Mouse (Mus musculus) embryonic facial prominence, embryonic 10.5 days (tissue): ENCODE measurements at regions not wholly inside any gene's neighbourhood (a gene's known extent, or its start where the extent isn't known, plus 50 kb on each side); places are given as distances from the start of the nearest gene placed in this dataset.

Experiments used
- DNase-seq: peaks from one replicate; pipeline ENCODE4 v3.0.0-alpha.2; 2017; ENCODE audit warnings: low spot score
- H3K27ac ChIP-seq: fragments of 300-500 bp; sonication (generic); replicated peaks from 2 replicates; pipeline ENCODE4 v1.5.1; 2016; ENCODE audit warnings: mild to moderate bottlenecking
- H3K27me3 ChIP-seq: fragments of 300-500 bp; sonication (generic); replicated peaks from 2 replicates; pipeline ENCODE4 v1.6.1; 2016; ENCODE audit warnings: low read depth, mild to moderate bottlenecking; ENCODE audit not compliant: poor library complexity, severe bottlenecking
- H3K36me3 ChIP-seq: fragments of 300-500 bp; sonication (generic); replicated peaks from 2 replicates; pipeline ENCODE4 v1.6.1; 2016; ENCODE audit warnings: mild to moderate bottlenecking, moderate library complexity
- H3K4me1 ChIP-seq: fragments of 300-500 bp; sonication (generic); 2 replicates; pipeline ENCODE4 v1.6.1; 2016
- H3K4me3 ChIP-seq: fragments of 300-500 bp; sonication (generic); 2 replicates; pipeline ENCODE4 v1.5.1; 2016; ENCODE audit warnings: mild to moderate bottlenecking, moderate library complexity
- H3K9me3 ChIP-seq: fragments of 300-500 bp; sonication (generic); 2 replicates; pipeline ENCODE4 v1.6.1; 2016; ENCODE audit warnings: mild to moderate bottlenecking
- WGBS: fragments of 180-500 bp; shearing (Covaris S2); methylation state at CpG from one replicate; pipeline ENCODE4 v1.1.7; 2016; 5-methylcytosine and 5-hydroxymethylcytosine counted together

- no peaks in the 10 kb centered on the region for H3K36me3 ChIP-seq
- H3K9me3 ChIP-seq = no peaks in the 10 kb centered on the region
- 70% methylated on average over 5 of the region's 5 CpGs for WGBS
- no peak for DNase-seq
- no peak overlapping the region for H3K4me3 ChIP-seq
- no peaks in the 10 kb centered on the region for H3K27me3 ChIP-seq
- no peak overlapping the region for H3K27ac ChIP-seq
- no peaks in the 10 kb centered on the region for H3K4me1 ChIP-seq
Measured at GRCm38 (mm10) chr9:23156820-23157570, 65.9 kb upstream of the Bmper start.

DNA sequence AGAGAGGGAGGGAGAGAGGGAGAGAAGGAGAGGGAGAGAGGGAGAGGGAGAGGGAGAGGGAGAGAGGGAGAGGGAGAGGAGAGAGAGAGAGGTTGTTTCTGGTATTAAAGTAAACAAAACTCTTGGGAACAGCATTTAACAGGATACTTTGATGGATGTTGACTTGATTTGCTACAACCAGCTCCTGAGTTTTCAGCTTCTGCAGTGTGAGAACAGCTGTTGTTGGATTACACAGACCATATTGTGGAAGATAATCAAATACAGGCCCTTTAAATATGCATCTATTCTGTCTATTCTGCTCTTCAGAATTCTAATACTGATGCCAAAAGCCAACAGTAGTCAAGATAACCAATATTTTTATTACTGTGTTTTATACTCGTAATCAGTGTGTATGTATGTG lies 64.4 kb upstream of the Bmper start:
- no peak overlapping the region for H3K27ac ChIP-seq
- no peak for DNase-seq
- no peaks in the 10 kb centered on the region for H3K9me3 ChIP-seq
- no peak overlapping the region for H3K4me3 ChIP-seq
- WGBS = 92% methylated on average over 1 of the region's 1 CpGs
- no peaks in the 10 kb centered on the region for H3K36me3 ChIP-seq
- H3K27me3 ChIP-seq = no peaks in the 10 kb centered on the region
- no peaks in the 10 kb centered on the region for H3K4me1 ChIP-seq

- H3K4me1 ChIP-seq = 0 out of 2 replicates have a peak, but pooled peaks cover 3% of the 10 kb centered on the region
- H3K9me3 ChIP-seq = no peaks in the 10 kb centered on the region
- no peak overlapping the region for H3K27ac ChIP-seq
- H3K4me3 ChIP-seq = no peak overlapping the region
- no peaks in the 10 kb centered on the region for H3K36me3 ChIP-seq
- WGBS = 87% methylated on average over 7 of the region's 7 CpGs
- H3K27me3 ChIP-seq = no peaks in the 10 kb centered on the region
- DNase-seq = no peak
Measured at GRCm38 (mm10) chr9:23161346-23161745, 61.5 kb upstream of the Bmper start.

DNA sequence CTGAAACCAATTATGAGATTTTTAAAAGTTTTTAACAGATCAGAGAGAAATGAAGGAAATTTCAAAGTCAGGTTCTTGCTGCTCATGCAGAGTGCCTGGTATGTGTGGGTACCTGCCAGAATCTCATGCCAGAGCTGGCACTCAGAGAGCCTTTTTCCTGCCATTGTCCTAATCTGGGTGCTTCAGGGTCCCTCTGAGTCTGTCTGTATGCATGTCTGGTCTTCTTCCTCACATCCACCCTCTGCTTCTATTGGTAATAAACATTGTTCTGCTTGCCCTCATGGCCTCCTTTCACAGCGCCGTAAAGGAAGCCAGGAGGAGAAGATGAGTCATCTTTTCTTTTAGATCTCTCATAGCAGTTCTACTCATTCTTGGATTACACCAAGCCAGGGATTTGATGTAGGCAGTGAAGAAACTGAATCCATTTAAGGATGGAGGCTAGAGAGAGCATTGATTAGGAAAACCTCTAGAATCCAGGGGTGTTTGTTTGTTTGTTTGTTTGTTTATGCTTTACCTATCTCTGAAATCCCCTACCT lies 55.8 kb upstream of the Bmper start:
- Histone ChIP-seq H3K9me3 (no peaks in the 10 kb centered on the region), H3K4me3 (no peak overlapping the region), H3K27ac (no peak overlapping the region), H3K27me3 (no peaks in the 10 kb centered on the region), H3K4me1 (0 out of 2 replicates have a peak, but pooled peaks cover 3% of the 10 kb centered on the region), H3K36me3 (no peaks in the 10 kb centered on the region)
- 85% methylated on average over 2 of the region's 2 CpGs for WGBS
- no peak for DNase-seq

DNA sequence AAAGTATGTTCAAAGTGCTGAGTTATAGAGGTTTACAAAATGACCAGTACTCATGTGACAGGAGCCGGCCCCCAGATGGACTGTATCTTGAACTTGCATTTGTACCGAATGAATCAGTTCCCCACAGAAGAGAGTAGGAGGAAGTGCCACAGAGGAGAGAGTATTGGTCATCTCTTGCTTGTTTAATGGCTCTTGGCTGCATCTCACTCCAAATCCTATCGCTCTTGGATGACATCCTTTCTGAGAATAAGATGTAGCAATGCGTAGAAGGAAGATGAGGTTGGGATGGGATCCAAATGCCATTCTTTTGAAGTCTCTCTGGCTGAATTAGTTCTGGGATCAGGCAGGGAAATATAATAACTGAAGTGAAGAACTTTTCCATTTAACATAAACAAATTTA lies 55.2 kb upstream of the Bmper start:
- no peaks in the 10 kb centered on the region for H3K9me3 ChIP-seq
- H3K36me3 ChIP-seq = no peaks in the 10 kb centered on the region
- H3K27ac ChIP-seq = no peak overlapping the region
- H3K27me3 ChIP-seq = no peaks in the 10 kb centered on the region
- DNase-seq = no peak
- H3K4me1 ChIP-seq = 0 out of 2 replicates have a peak, but pooled peaks cover 3% of the 10 kb centered on the region
- no peak overlapping the region for H3K4me3 ChIP-seq
- WGBS = 89% methylated on average over 4 of the region's 4 CpGs

DNA sequence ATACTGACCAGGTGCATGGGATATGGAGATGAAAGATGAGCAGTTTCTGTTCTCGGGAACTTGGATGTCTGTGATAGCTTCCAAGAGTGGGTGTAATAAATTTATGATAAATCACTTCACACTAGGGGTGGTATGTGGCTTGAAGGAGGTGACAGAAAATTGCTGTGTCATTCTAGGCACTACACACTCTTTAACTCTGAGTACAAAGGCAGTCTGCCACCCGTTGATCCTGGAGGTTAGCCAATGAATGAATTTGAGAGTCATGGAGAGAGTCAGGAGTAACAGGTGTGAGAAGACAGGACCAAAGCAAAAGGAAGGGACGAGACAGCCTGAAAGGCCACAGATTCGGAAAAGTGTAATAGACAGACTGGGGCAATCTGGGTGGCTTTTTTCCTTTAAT lies 54.7 kb upstream of the Bmper start:
- H3K27me3 ChIP-seq = no peaks in the 10 kb centered on the region
- WGBS = 84% methylated on average over 4 of the region's 4 CpGs
- H3K4me1 ChIP-seq = 0 out of 2 replicates have a peak, but pooled peaks cover 3% of the 10 kb centered on the region
- H3K4me3 ChIP-seq = no peak overlapping the region
- DNase-seq = no peak
- H3K36me3 ChIP-seq = no peaks in the 10 kb centered on the region
- no peak overlapping the region for H3K27ac ChIP-seq
- no peaks in the 10 kb centered on the region for H3K9me3 ChIP-seq

- no peaks in the 10 kb centered on the region for H3K27me3 ChIP-seq
- no peaks in the 10 kb centered on the region for H3K4me1 ChIP-seq
Measured at GRCm38 (mm10) chr9:23171361-23171760, 51.5 kb upstream of the Bmper start.

More at GRCm38 (mm10) chr9:23171361-23171760, 51.5 kb upstream of the Bmper start:
- WGBS = 85% methylated on average over 1 of the region's 1 CpGs
- Histone ChIP-seq H3K27ac (no peak overlapping the region), H3K36me3 (no peaks in the 10 kb centered on the region), H3K4me3 (no peak overlapping the region), H3K9me3 (no peaks in the 10 kb centered on the region)
- DNase-seq = no peak
